Mouse (Mus musculus) stomach, postnatal 0 days (tissue): ENCODE data around the gene Cntf.

ENCODE experiments used
- CTCF ChIP-seq: IDR thresholded peaks from 2 replicates; pipeline ENCODE4 v1.5.1; 2016; ENCODE audit warnings: antibody characterized with exemption, low read depth, mild to moderate bottlenecking, moderate library complexity
- EP300 ChIP-seq: optimal IDR thresholded peaks from 2 replicates; pipeline ENCODE3; 2016; ENCODE audit warnings: antibody characterized with exemption

DNA sequence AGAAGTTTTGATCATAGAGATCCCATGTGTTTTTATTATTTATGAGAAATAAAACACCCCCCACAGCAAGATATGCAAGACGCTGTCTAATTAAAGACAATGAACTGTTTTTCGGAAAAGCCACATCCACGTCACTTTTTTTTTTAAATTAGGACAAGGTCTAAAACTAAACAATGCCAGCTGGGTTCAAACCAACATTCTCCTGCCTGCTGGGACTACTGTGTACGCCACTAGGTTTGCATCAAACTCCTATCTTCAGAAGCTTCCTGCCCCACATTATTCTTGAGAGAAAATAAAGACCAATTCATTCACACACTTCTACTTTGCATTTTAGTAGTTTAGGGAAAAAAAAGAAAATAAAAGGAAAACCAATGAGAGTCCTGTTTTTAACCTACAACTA lies 22.3 kb upstream of the Cntf start:
- TF ChIP-seq CTCF (no peak), EP300 (no peak)
